ENCODE assay signal across 14 mouse cellular contexts in the genomic region with DNA sequence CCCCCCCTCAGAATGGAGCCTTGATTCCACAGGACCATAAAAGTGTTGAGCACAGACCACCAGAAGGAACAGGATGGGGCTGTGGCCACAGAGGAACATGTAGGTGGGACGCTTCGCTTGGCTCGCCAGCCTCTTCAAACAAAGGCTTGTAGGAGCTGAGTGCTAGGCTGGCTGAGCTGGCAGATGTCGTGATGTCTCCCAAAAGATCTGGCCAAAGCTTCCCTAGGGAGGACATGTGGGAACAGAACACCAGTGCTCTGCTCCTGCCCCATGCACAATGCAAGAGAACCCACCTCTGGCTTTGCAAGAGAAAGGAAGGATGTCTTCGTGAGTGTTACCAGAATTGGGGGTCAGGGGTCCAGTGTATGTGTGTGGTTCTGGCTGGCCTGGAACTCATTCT. TPM values are rescaled to one million over a fixed set of nuclear protein-coding genes. Genes with fewer than 3 reads are reported as not detected.
"Had no signal": no experiment of that assay in that cellular context is flagged by ENCODE, and none has a peak within 500 bp of the region (broad histone marks: within the 10 kb centered on the region; RNA-seq: fewer than 3 reads in every experiment).

No protein-coding gene starts in this region.

- H3K27ac ChIP-seq: embryonic facial prominence, embryonic 10.5 days; embryonic facial prominence, embryonic 12.5 days; embryonic facial prominence, embryonic 13.5 days; embryonic facial prominence, embryonic 15.5 days; forebrain, embryonic 10.5 days; forebrain, embryonic 12.5 days; forebrain, embryonic 13.5 days; forebrain, embryonic 15.5 days; gastrocnemius, adult 2 months; heart, adult 2 months had no signal

- H3K9ac ChIP-seq: embryonic facial prominence, embryonic 12.5 days; embryonic facial prominence, embryonic 13.5 days; embryonic facial prominence, embryonic 15.5 days; forebrain, embryonic 12.5 days; forebrain, embryonic 13.5 days; forebrain, embryonic 15.5 days; forebrain, postnatal 0 days had no signal

- ATAC-seq: forebrain, embryonic 15.5 days; forebrain, embryonic 16.5 days; forebrain, postnatal 0 days had no signal

- H3K4me3 ChIP-seq: embryonic facial prominence, embryonic 10.5 days; embryonic facial prominence, embryonic 12.5 days; embryonic facial prominence, embryonic 13.5 days; embryonic facial prominence, embryonic 15.5 days; erythroblast, embryonic 14.5 days; forebrain, embryonic 10.5 days; forebrain, embryonic 12.5 days; forebrain, embryonic 13.5 days; forebrain, embryonic 15.5 days; gastrocnemius, adult 2 months; heart, adult 2 months had no signal

- H3K4me2 ChIP-seq: embryonic facial prominence, embryonic 12.5 days; embryonic facial prominence, embryonic 13.5 days; embryonic facial prominence, embryonic 15.5 days; forebrain, embryonic 12.5 days; forebrain, embryonic 13.5 days; forebrain, embryonic 15.5 days had no signal

- H3K36me3 ChIP-seq: embryonic facial prominence, embryonic 10.5 days; embryonic facial prominence, embryonic 12.5 days; embryonic facial prominence, embryonic 13.5 days; embryonic facial prominence, embryonic 15.5 days; forebrain, embryonic 10.5 days; forebrain, embryonic 12.5 days; forebrain, embryonic 15.5 days had no signal

- H3K9me3 ChIP-seq: embryonic facial prominence, embryonic 10.5 days; embryonic facial prominence, embryonic 12.5 days; embryonic facial prominence, embryonic 13.5 days; embryonic facial prominence, embryonic 15.5 days; forebrain, embryonic 10.5 days; forebrain, embryonic 12.5 days; forebrain, embryonic 13.5 days; forebrain, embryonic 15.5 days had no signal

RNA-seq across cellular contexts. Expression of a gene that starts 3.0 kb away (rescaled TPM):
- polyA plus RNA-seq: erythroblast, embryonic 14.5 days; gonadal fat pad, adult 2 months had no signal

RNA-seq across cellular contexts. Expression of a gene that starts 25.3 kb away (rescaled TPM):
- polyA plus RNA-seq: erythroblast, embryonic 14.5 days had no signal

RNA-seq across cellular contexts. Expression of a gene that starts 42.6 kb away (rescaled TPM):
- polyA plus RNA-seq: erythroblast, embryonic 14.5 days; heart, adult 2 months had no signal
